Mouse (Mus musculus): ENCODE measurements at regions not wholly inside any gene's neighbourhood (a gene's known extent, or its start where the extent isn't known, plus 50 kb on each side); places are given as distances from the start of the nearest gene placed in this dataset.

GRCm38 (mm10) chr10:44818615-44819014, 248.4 kb upstream of the Prep start:
- TF ChIP-seq CTCF (IDR thresholded peaks at IDR 0.05; ENCODE audit: insufficient read depth, low read depth, low read length) (no peak), POLR2A (IDR thresholded peaks at IDR 0.05; ENCODE audit: insufficient read depth, low read depth, low read length) (no peak)
